Mouse (Mus musculus) intestine, postnatal 0 days (tissue): Measurements from ENCODE around the gene Lpar1. TPM values are rescaled to one million over a fixed set of nuclear protein-coding genes. Genes with fewer than 3 reads are reported as not detected.

Source experiments
- ATAC-seq: fragments of 200-750 bp; cut with Nextera tagmentation; 2 replicates; pipeline ENCODE4 v1.8.0; 2017; ENCODE audit warnings: mild to moderate bottlenecking, moderate TSS enrichment, moderate library complexity
- H3K27ac ChIP-seq: fragments of 300-500 bp; sonication (generic); 2 replicates; pipeline ENCODE4 v1.5.1; 2014; ENCODE audit warnings: mild to moderate bottlenecking, low read depth, low read length, moderate library complexity
- H3K27me3 ChIP-seq: fragments of 300-500 bp; sonication (generic); replicated peaks from 2 replicates; pipeline ENCODE4 v1.6.1; 2014; ENCODE audit warnings: low read length, mixed read lengths; ENCODE audit not compliant: control insufficient read depth, insufficient read depth
- H3K36me3 ChIP-seq: fragments of 300-500 bp; sonication (generic); 2 replicates; pipeline ENCODE4 v1.6.1; 2014; ENCODE audit warnings: mild to moderate bottlenecking, moderate library complexity; ENCODE audit not compliant: control insufficient read depth, insufficient read depth
- H3K4me1 ChIP-seq: fragments of 300-500 bp; sonication (generic); replicated peaks from 2 replicates; pipeline ENCODE4 v1.6.1; 2014; ENCODE audit warnings: antibody characterized with exemption, low read length, mixed read lengths; ENCODE audit not compliant: control insufficient read depth, insufficient read depth
- H3K4me2 ChIP-seq: fragments of 300-500 bp; sonication (generic); replicated peaks from 2 replicates; pipeline ENCODE4 v1.6.1; 2014; ENCODE audit warnings: low read depth, mild to moderate bottlenecking, moderate library complexity
- H3K4me3 ChIP-seq: fragments of 300-500 bp; sonication (generic); 2 replicates; pipeline ENCODE4 v1.5.1; 2014; ENCODE audit warnings: low read depth, low read length
- H3K9ac ChIP-seq: fragments of 300-500 bp; sonication (generic); 2 replicates; pipeline ENCODE4 v1.6.1; 2014; ENCODE audit warnings: mild to moderate bottlenecking, low read depth, low read length
- H3K9me3 ChIP-seq: fragments of 300-500 bp; sonication (generic); 2 replicates; pipeline ENCODE4 v1.6.1; 2016; ENCODE audit warnings: mixed run types; ENCODE audit not compliant: control insufficient read depth
- CTCF ChIP-seq: sonication (generic); IDR thresholded peaks from 2 replicates; pipeline ENCODE4 v1.5.1; 2016; ENCODE audit warnings: low read depth, mild to moderate bottlenecking, control low read depth, antibody characterized with exemption, moderate library complexity
- WGBS: fragments of 180-500 bp; shearing (Covaris S2); extraction: QIAGEN DNeasy Blood & Tissue Kit; methylation state at CpG from one replicate; pipeline ENCODE4 v1.1.7; 2014; 5-methylcytosine and 5-hydroxymethylcytosine counted together
- polyA plus RNA-seq: library from polyadenylated mRNA; unstranded; fragments of >200 nt; fragmentation: Nextera tagmentation; extraction: Ambion mirVana; gene quantifications from 2 replicates; pipeline ENCODE4 v1.2.1, GENCODE M21; 2015

Gene Lpar1
- polyA plus RNA-seq, 1 experiment from 2014 or later, result 64.9 TPM

- WGBS, result 39% methylated on average over 3 of the region's 3 CpGs
- ATAC-seq, result peak; percentile 86
Measured at GRCm38 (mm10) chr4:58540841-58541240, 12.9 kb downstream of the Lpar1 start.

GRCm38 (mm10) chr4:58540385-58540784, 13.3 kb downstream of the Lpar1 start:
- peak overlapping the region; percentile 76 for H3K27ac ChIP-seq
- H3K9me3 ChIP-seq, result no peaks in the 10 kb centered on the region
- H3K4me1 ChIP-seq, result peaks cover 2% of the 10 kb centered on the region
- peak; percentile 81 for ATAC-seq
- no peak overlapping the region for H3K4me3 ChIP-seq
- peaks cover 5% of the 10 kb centered on the region for H3K36me3 ChIP-seq
- no peaks in the 10 kb centered on the region for H3K27me3 ChIP-seq
- no peak overlapping the region for H3K4me2 ChIP-seq
- WGBS, result 67% methylated on average over 8 of the region's 8 CpGs
- TF ChIP-seq CTCF, result no peak
- no peak overlapping the region for H3K9ac ChIP-seq

More at GRCm38 (mm10) chr4:58540841-58541240, 12.9 kb downstream of the Lpar1 start:
- Histone ChIP-seq H3K27ac (peak overlapping the region; percentile 76), H3K9me3 (no peaks in the 10 kb centered on the region), H3K9ac (no peak overlapping the region), H3K4me2 (no peak overlapping the region), H3K4me1 (peaks cover 7% of the 10 kb centered on the region), H3K36me3 (peaks cover 5% of the 10 kb centered on the region), H3K4me3 (no peak overlapping the region), H3K27me3 (no peaks in the 10 kb centered on the region)
- TF ChIP-seq CTCF, result no peak

GRCm38 (mm10) chr4:58538696-58539095, 15.0 kb downstream of the Lpar1 start:
- H3K4me1 ChIP-seq, result peaks cover 6% of the 10 kb centered on the region; the same call in 1 of the 2 replicates
- H3K9me3 ChIP-seq, result no peaks in the 10 kb centered on the region
- WGBS, result 92% methylated on average over 3 of the region's 3 CpGs
- no peak overlapping the region for H3K4me2 ChIP-seq
- no peak overlapping the region for H3K27ac ChIP-seq
- no peak overlapping the region for H3K9ac ChIP-seq
- H3K36me3 ChIP-seq, result peaks cover 5% of the 10 kb centered on the region
- H3K4me3 ChIP-seq, result no peak overlapping the region
- H3K27me3 ChIP-seq, result no peaks in the 10 kb centered on the region
- ATAC-seq, result no peak
- TF ChIP-seq CTCF, result no peak

GRCm38 (mm10) chr4:58535754-58536153, 17.9 kb downstream of the Lpar1 start:
- no peak for TF ChIP-seq CTCF
- H3K27me3 ChIP-seq, result no peaks in the 10 kb centered on the region
- no peak for ATAC-seq
- H3K9me3 ChIP-seq, result no peaks in the 10 kb centered on the region
- WGBS, result 76% methylated on average over 6 of the region's 6 CpGs
- H3K4me3 ChIP-seq, result no peak overlapping the region
- H3K4me1 ChIP-seq, result peaks cover 10% of the 10 kb centered on the region
- no peak overlapping the region for H3K9ac ChIP-seq
- no peak overlapping the region for H3K27ac ChIP-seq
- peaks cover 5% of the 10 kb centered on the region for H3K36me3 ChIP-seq
- H3K4me2 ChIP-seq, result no peak overlapping the region

- no peak overlapping the region for H3K9ac ChIP-seq
- ATAC-seq, result no peak
Measured at GRCm38 (mm10) chr4:58534726-58535350, 18.9 kb downstream of the Lpar1 start.

GRCm38 (mm10) chr4:58534141-58534571, 19.5 kb downstream of the Lpar1 start:
- H3K9me3 ChIP-seq, result no peaks in the 10 kb centered on the region
- H3K4me3 ChIP-seq, result no peak overlapping the region
- no peak overlapping the region for H3K9ac ChIP-seq
- H3K27ac ChIP-seq, result peak overlapping the region; percentile 46; the same call in 1 of the 2 replicates
- WGBS, result 23% methylated on average over 13 of the region's 13 CpGs
- TF ChIP-seq CTCF, result no peak
- H3K4me2 ChIP-seq, result peak overlapping the region; percentile 43
- no peaks in the 10 kb centered on the region for H3K27me3 ChIP-seq
- peaks cover 5% of the 10 kb centered on the region for H3K36me3 ChIP-seq
- peaks cover 13% of the 10 kb centered on the region for H3K4me1 ChIP-seq
- no peak for ATAC-seq

More at GRCm38 (mm10) chr4:58534726-58535350, 18.9 kb downstream of the Lpar1 start:
- Histone ChIP-seq H3K4me2 (no peak overlapping the region), H3K4me3 (no peak overlapping the region), H3K27me3 (no peaks in the 10 kb centered on the region), H3K36me3 (peaks cover 5% of the 10 kb centered on the region), H3K4me1 (peaks cover 13% of the 10 kb centered on the region), H3K27ac (no peak overlapping the region), H3K9me3 (no peaks in the 10 kb centered on the region)
- TF ChIP-seq CTCF, result no peak
- WGBS, result 60% methylated on average over 15 of the region's 15 CpGs
